Mouse (Mus musculus) Patski (cell line): ENCODE measurements around the gene Grk6. TPM values are rescaled to one million over a fixed set of nuclear protein-coding genes. Genes with fewer than 3 reads are reported as not detected.

Source experiments
- ATAC-seq: fragments of 100-300 bp; one replicate; pipeline ENCODE4 v1.8.0; 2021
- CTCF ChIA-PET: fragments of 350-600 bp; sonication (Branson Sonifier 250); formaldehyde crosslinking; loops from one replicate; lab custom pipeline; 2022; ENCODE audit warnings: inconsistent platforms; lab: Charles Lee
- POLR2A ChIA-PET: fragments of 350-600 bp; sonication (Branson Sonifier 250); formaldehyde crosslinking; loops from one replicate; lab custom pipeline; 2022; ENCODE audit warnings: antibody characterized with exemption, inconsistent platforms; lab: Charles Lee
- DNase-seq: peaks from one replicate; pipeline ENCODE4 v3.0.0-alpha.2; 2011; ENCODE audit warnings: low read depth, low spot score
- H3K27me3 ChIP-seq: fragments of 371-371 bp; one replicate; pipeline ENCODE4 v1.5.1; 2021
- CTCF ChIP-seq: fragments of 100-300 bp; IDR thresholded peaks from one replicate; pipeline ENCODE4 v1.5.1; 2021
- in situ Hi-C: fragments of 300-500 bp; cut with MboI; formaldehyde crosslinking; loops from 3 replicates; pipeline ENCODE4 v1.11.1; 2018; ENCODE audit warnings: low pct_unique_long_range_greater_than_20kb, mixed read lengths
- polyA plus RNA-seq: library from polyadenylated mRNA; unstranded; gene quantifications from one replicate; pipeline ENCODE4 v1.2.3, GENCODE M21; 2021

The Grk6 gene
- polyA plus RNA-seq, 1 experiment from 2014 or later: 54.6 TPM

GRCm38 (mm10) chr13:55462965-55463364, 18.1 kb downstream of the Grk6 start:
- ChIA-PET CTCF (interaction anchor here (1.1 to 2.4 kb wide), 2 partner anchors 58 to 72 kb away, joined by 3 to 9 read pairs; no protein-coding TSS in a partner anchor), POLR2A (interaction anchor here (1.4 kb wide), 1 partner anchor 17 kb away, joined by 4 read pairs; no protein-coding TSS in a partner anchor)
- H3K27me3 ChIP-seq: no peaks in the 10 kb centered on the region
- DNase-seq (no peak), ATAC-seq (no peak)
- in situ Hi-C loops: no loop called here
- no peak for TF ChIP-seq CTCF

GRCm38 (mm10) chr13:55463399-55464026, 18.6 kb downstream of the Grk6 start:
- in situ Hi-C loops: no loop called here
- ChIA-PET CTCF (interaction anchor here (1.1 to 2.4 kb wide), 2 partner anchors 59 to 72 kb away, joined by 3 to 9 read pairs; no protein-coding TSS in a partner anchor), POLR2A (interaction anchor here (1.1 to 1.4 kb wide), 2 partner anchors 9 to 18 kb away, joined by 3 to 4 read pairs; no protein-coding TSS in a partner anchor)
- H3K27me3 ChIP-seq: no peaks in the 10 kb centered on the region
- DNase-seq (no peak), ATAC-seq (no peak)
- no peak for TF ChIP-seq CTCF

GRCm38 (mm10) chr13:55464027-55464884, 19.4 kb downstream of the Grk6 start, which contains the start of gene Prr7:
TSS of gene Prr7 (plus strand) at chr13:55464267.
- no peaks in the 10 kb centered on the region for H3K27me3 ChIP-seq
- ChIA-PET POLR2A (interaction anchor here (0.6 to 1.9 kb wide), 6 partner anchors 8 to 24 kb away, joined by 3 to 9 read pairs (median 4); partner anchors contain the start of gene Grk6), CTCF (interaction anchor here (0.9 to 2.4 kb wide), 5 partner anchors 10 to 59 kb away, joined by 3 to 9 read pairs (median 4); no protein-coding TSS in a partner anchor)
- ATAC-seq (no peak), DNase-seq (no peak)
- TF ChIP-seq CTCF: no peak
- in situ Hi-C loops: no loop called here

GRCm38 (mm10) chr13:55465184-55465583, 20.3 kb downstream of the Grk6 start:
- CTCF ChIA-PET: interaction anchor here (0.9 to 1.5 kb wide), 7 partner anchors 10 to 71 kb away, joined by 3 to 6 read pairs (median 4); partner anchors contain the start of gene Ddx41
- no peak for TF ChIP-seq CTCF
- ATAC-seq: peak; percentile 73
- DNase-seq: peak; percentile 82
- no peaks in the 10 kb centered on the region for H3K27me3 ChIP-seq
- in situ Hi-C loops: loop anchor here (5.0 kb wide), 1 partner anchor 58 kb away; no protein-coding TSS in a partner anchor
- POLR2A ChIA-PET: interaction anchor here (1.1 to 1.9 kb wide), 4 partner anchors 14 to 47 kb away, joined by 3 to 9 read pairs (median 6); partner anchors contain the start of gene Grk6

GRCm38 (mm10) chr13:55465830-55466440, 21.1 kb downstream of the Grk6 start:
- in situ Hi-C loops: loop anchor here (5.0 kb wide), 1 partner anchor 59 kb away; no protein-coding TSS in a partner anchor
- ChIA-PET POLR2A (interaction anchor here (1.1 to 1.9 kb wide), 4 partner anchors 15 to 48 kb away, joined by 3 to 9 read pairs (median 6); partner anchors contain the start of gene Grk6), CTCF (interaction anchor here (1.1 to 1.5 kb wide), 5 partner anchors 9 to 71 kb away, joined by 3 to 6 read pairs (median 4); partner anchors contain the start of gene Ddx41)
- DNase-seq (no peak), ATAC-seq (no peak)
- H3K27me3 ChIP-seq: no peaks in the 10 kb centered on the region
- no peak for TF ChIP-seq CTCF

- ChIA-PET POLR2A (interaction anchor here (1.7 kb wide), 1 partner anchor 24 kb away, joined by 8 read pairs; the partner anchor contains the start of gene Grk6), CTCF (interaction anchor here (1.2 to 4.0 kb wide), 8 partner anchors 10 to 65 kb away, joined by 3 to 30 read pairs (median 6); partner anchors contain the start of gene Grk6)
- ATAC-seq: no peak
- no peaks in the 10 kb centered on the region for H3K27me3 ChIP-seq
- no peak for TF ChIP-seq CTCF
- in situ Hi-C loops: loop anchor here (5.0 kb wide), 1 partner anchor 62 kb away; no protein-coding TSS in a partner anchor
- no peak for DNase-seq
These were observed 24.1 kb downstream of the Grk6 start for GRCm38 (mm10) chr13:55468851-55469560.

- H3K27me3 ChIP-seq: no peaks in the 10 kb centered on the region
- no peak for ATAC-seq
- no peak for DNase-seq
- in situ Hi-C loops: no loop called here
- POLR2A ChIA-PET: interaction anchor here (1.7 to 2.3 kb wide), 3 partner anchors 26 to 53 kb away, joined by 7 to 9 read pairs (median 8); partner anchors contain the start of genes Grk6 and Pdlim7
- CTCF ChIA-PET: interaction anchor here (0.9 to 4.0 kb wide), 10 partner anchors 9 to 66 kb away, joined by 3 to 30 read pairs (median 5); partner anchors contain the start of genes Grk6 and Pdlim7
- TF ChIP-seq CTCF: no peak
These were observed 25.5 kb downstream of the Grk6 start for GRCm38 (mm10) chr13:55470372-55470771.

- peak; percentile 53 for ATAC-seq
- POLR2A ChIA-PET: interaction anchor here (1.2 to 2.3 kb wide), 5 partner anchors 10 to 54 kb away, joined by 3 to 9 read pairs (median 7); partner anchors contain the start of genes Grk6 and Pdlim7
These were observed 26.4 kb downstream of the Grk6 start for GRCm38 (mm10) chr13:55471156-55471818.

More at GRCm38 (mm10) chr13:55471156-55471818, 26.4 kb downstream of the Grk6 start:
- no peaks in the 10 kb centered on the region for H3K27me3 ChIP-seq
- in situ Hi-C loops: no loop called here
- CTCF ChIA-PET: interaction anchor here (0.6 to 4.0 kb wide), 6 partner anchors 11 to 67 kb away, joined by 3 to 30 read pairs (median 7); partner anchors contain the start of genes Grk6 and Pdlim7
- no peak for TF ChIP-seq CTCF
- peak; percentile 46 for DNase-seq
